Mouse (Mus musculus) kidney, embryonic 14.5 days (tissue): ENCODE measurements around the gene Surf6. TPM values are rescaled to one million over a fixed set of nuclear protein-coding genes. Genes with fewer than 3 reads are reported as not detected.
"Not testable (repeated sequence)": the region's sequence is repeated elsewhere in the genome, so short reads cannot be mapped to it uniquely, and the experiment has no call there.

Source experiments
- ATAC-seq: fragments of 200-750 bp; cut with Nextera tagmentation; 2 replicates; pipeline ENCODE4 v1.8.0; 2017; ENCODE audit warnings: moderate number of reproducible peaks, mild to moderate bottlenecking, moderate TSS enrichment, moderate library complexity; ENCODE audit not compliant: low FRiP score, low TSS enrichment
- H3K27ac ChIP-seq: fragments of 300-500 bp; sonication (generic); 2 replicates; pipeline ENCODE4 v1.5.1; 2014; ENCODE audit warnings: low read depth, mild to moderate bottlenecking, low read length, moderate library complexity, mixed read lengths
- H3K27me3 ChIP-seq: fragments of 300-500 bp; sonication (generic); 2 replicates; pipeline ENCODE4 v1.6.1; 2014; ENCODE audit warnings: mild to moderate bottlenecking, low read length; ENCODE audit not compliant: control insufficient read depth, insufficient read depth
- H3K36me3 ChIP-seq: fragments of 300-500 bp; sonication (generic); 2 replicates; pipeline ENCODE4 v1.6.1; 2014; ENCODE audit warnings: low read length, mixed read lengths; ENCODE audit not compliant: control insufficient read depth, insufficient read depth
- H3K4me1 ChIP-seq: fragments of 300-500 bp; sonication (generic); 2 replicates; pipeline ENCODE4 v1.6.1; 2014; ENCODE audit warnings: low read length, mixed read lengths; ENCODE audit not compliant: control insufficient read depth, insufficient read depth
- H3K4me2 ChIP-seq: fragments of 300-500 bp; sonication (generic); replicated peaks from 2 replicates; pipeline ENCODE4 v1.6.1; 2014; ENCODE audit warnings: low read depth, mild to moderate bottlenecking, low read length
- H3K4me3 ChIP-seq: fragments of 300-500 bp; sonication (generic); 2 replicates; pipeline ENCODE4 v1.5.1; 2014; ENCODE audit warnings: mild to moderate bottlenecking, low read length
- H3K9ac ChIP-seq: fragments of 300-500 bp; sonication (generic); 2 replicates; pipeline ENCODE4 v1.6.1; 2014; ENCODE audit warnings: low read depth, mild to moderate bottlenecking, low read length, moderate library complexity
- H3K9me3 ChIP-seq: fragments of 300-500 bp; sonication (generic); 2 replicates; pipeline ENCODE4 v1.6.1; 2016; ENCODE audit warnings: low read length; ENCODE audit not compliant: control insufficient read depth
- WGBS: fragments of 180-500 bp; shearing (Covaris S2); extraction: QIAGEN DNeasy Blood & Tissue Kit; methylation state at CpG from one replicate; pipeline ENCODE4 v1.1.7; 2014; 5-methylcytosine and 5-hydroxymethylcytosine counted together
- polyA plus RNA-seq: library from polyadenylated mRNA; unstranded; fragments of >200 nt; fragmentation: Nextera tagmentation; extraction: Ambion mirVana; gene quantifications from 2 replicates; pipeline ENCODE4 v1.2.1, GENCODE M21; 2014

Surf6 gene
- polyA plus RNA-seq, 1 experiment from 2014 or later: 19.0 TPM

DNA sequence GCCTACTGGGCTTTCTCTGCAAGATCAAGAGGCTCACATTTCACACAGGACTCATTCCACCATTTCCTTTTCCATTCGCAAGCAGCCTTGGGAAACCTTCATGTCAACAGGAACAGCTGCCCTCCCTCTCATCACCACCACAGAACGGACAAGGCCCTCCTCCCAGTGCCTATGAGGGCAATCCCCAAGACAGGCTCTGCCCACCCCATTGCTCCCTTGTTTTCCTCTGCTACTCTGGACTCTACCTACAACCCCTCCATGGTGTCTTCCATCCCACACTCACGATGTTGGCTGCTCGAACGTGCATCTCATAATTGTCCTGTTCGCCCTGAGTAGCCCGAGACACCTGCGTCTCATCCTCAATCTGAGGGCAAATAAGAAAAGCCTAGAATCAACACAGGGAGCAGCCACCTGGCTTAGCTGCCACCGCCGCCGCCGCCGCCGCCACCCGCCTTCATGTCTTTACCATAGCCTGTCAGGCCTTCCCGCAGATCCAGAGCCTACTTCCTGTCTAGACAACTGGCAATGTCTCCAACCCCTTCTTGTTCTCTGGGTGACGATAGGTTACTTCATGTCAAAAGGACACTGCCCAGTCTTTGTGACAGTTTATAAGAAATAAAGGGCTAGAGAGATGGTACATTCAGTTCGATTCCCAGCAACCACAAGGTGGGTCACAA lies 6.2 kb upstream of the Surf6 start:
- no peaks in the 10 kb centered on the region for H3K27me3 ChIP-seq
- 83% methylated on average over 18 of the region's 18 CpGs for WGBS
- H3K4me2 ChIP-seq: peak overlapping the region; percentile 79
- no peaks in the 10 kb centered on the region for H3K9me3 ChIP-seq
- peak overlapping the region; percentile 95; the same call in 1 of the 2 replicates for H3K9ac ChIP-seq
- no peak for ATAC-seq
- peak overlapping the region; percentile 87 for H3K4me3 ChIP-seq
- H3K4me1 ChIP-seq: peaks cover 17% of the 10 kb centered on the region
- no peak overlapping the region for H3K27ac ChIP-seq
- peaks cover 60% of the 10 kb centered on the region for H3K36me3 ChIP-seq

GRCm38 (mm10) chr2:26907109-26907508 lies 4.4 kb upstream of the Surf6 start:
- H3K4me2 ChIP-seq: no peak overlapping the region
- 54% methylated on average over 4 of the region's 4 CpGs for WGBS
- H3K27me3 ChIP-seq: no peaks in the 10 kb centered on the region
- H3K9me3 ChIP-seq: no peaks in the 10 kb centered on the region
- no peak overlapping the region for H3K9ac ChIP-seq
- no peak overlapping the region for H3K4me3 ChIP-seq
- H3K4me1 ChIP-seq: peaks cover 21% of the 10 kb centered on the region
- peaks cover 42% of the 10 kb centered on the region for H3K36me3 ChIP-seq
- ATAC-seq: no peak
- no peak overlapping the region for H3K27ac ChIP-seq

- peaks cover 36% of the 10 kb centered on the region for H3K36me3 ChIP-seq
- H3K9ac ChIP-seq: no peak overlapping the region
- WGBS: 94% methylated on average over 3 of the region's 3 CpGs
- no peaks in the 10 kb centered on the region for H3K27me3 ChIP-seq
- H3K9me3 ChIP-seq: no peaks in the 10 kb centered on the region
- no peak overlapping the region for H3K4me3 ChIP-seq
- no peak for ATAC-seq
- H3K4me2 ChIP-seq: no peak overlapping the region
- H3K4me1 ChIP-seq: peaks cover 22% of the 10 kb centered on the region
- H3K27ac ChIP-seq: no peak overlapping the region
Measured at GRCm38 (mm10) chr2:26906431-26906830, 3.8 kb upstream of the Surf6 start.

DNA sequence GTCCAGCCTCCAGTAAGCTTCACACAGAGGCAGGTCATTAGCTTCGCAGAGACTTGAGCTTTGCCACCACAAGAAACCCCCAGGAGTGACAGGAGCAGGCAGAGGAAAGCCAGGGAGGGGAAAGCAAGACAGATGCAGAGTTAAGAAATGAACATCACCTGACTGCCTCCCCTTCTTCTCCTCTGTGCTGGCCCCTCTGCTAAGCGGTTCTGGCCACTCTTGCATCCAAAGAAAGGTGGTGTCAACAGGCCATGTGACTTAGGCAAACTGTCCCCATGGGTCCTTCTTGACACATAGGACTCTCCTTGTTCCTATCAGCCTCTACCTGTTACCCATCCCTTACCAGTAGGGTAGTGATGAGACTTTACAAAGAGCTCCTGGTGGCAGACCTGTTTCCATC lies 3.3 kb upstream of the Surf6 start:
- no peaks in the 10 kb centered on the region for H3K27me3 ChIP-seq
- no peak overlapping the region for H3K4me3 ChIP-seq
- no peak overlapping the region for H3K27ac ChIP-seq
- 93% methylated on average over 2 of the region's 2 CpGs for WGBS
- H3K4me2 ChIP-seq: no peak overlapping the region
- H3K9ac ChIP-seq: no peak overlapping the region
- H3K4me1 ChIP-seq: peaks cover 24% of the 10 kb centered on the region
- no peaks in the 10 kb centered on the region for H3K9me3 ChIP-seq
- peaks cover 35% of the 10 kb centered on the region for H3K36me3 ChIP-seq
- ATAC-seq: no peak

DNA sequence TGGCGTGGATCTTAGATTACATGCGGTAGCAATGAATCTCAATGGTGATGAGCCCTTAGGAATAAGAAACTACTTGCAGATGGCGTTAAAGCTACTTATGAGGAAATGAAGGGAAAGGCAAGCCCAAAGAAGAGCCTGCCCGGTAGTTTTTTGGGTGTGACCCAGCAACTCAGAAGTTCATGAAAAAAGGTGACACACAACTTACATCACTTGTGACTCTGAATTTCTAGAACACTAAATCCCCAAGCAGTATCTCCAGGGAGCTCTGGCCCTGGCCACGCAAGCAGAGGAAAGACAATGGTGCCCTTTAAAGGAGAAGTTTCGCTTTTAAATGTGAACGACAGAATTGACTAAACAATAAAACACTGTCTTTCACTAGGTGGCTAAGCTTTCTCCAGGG lies 632 bp upstream of the Surf6 start:
- Histone ChIP-seq H3K9ac (peak overlapping the region; percentile 62), H3K27me3 (no peaks in the 10 kb centered on the region), H3K4me1 (peaks cover 16% of the 10 kb centered on the region; the same call in 1 of the 2 replicates), H3K4me2 (peak overlapping the region; percentile 71), H3K36me3 (peaks cover 56% of the 10 kb centered on the region), H3K4me3 (peak overlapping the region; percentile 81), H3K27ac (peak overlapping the region; percentile 76; the same call in 1 of the 2 replicates), H3K9me3 (no peaks in the 10 kb centered on the region)
- 13% methylated on average over 7 of the region's 7 CpGs for WGBS
- ATAC-seq: no peak

GRCm38 (mm10) chr2:26901834-26902400 lies 762 bp downstream of the Surf6 start:
- 3% methylated on average over 7 of the region's 7 CpGs for whole genome bisulfite sequencing
- Histone ChIP-seq H3K36me3 (peaks cover 57% of the 10 kb centered on the region), H3K27me3 (no peaks in the 10 kb centered on the region), H3K9ac (peak overlapping the region; percentile 80), H3K4me1 (peaks cover 16% of the 10 kb centered on the region; the same call in 1 of the 2 replicates), H3K4me3 (peak overlapping the region; percentile 81), H3K9me3 (no peaks in the 10 kb centered on the region), H3K27ac (peak overlapping the region; percentile 78; the same call in 1 of the 2 replicates), H3K4me2 (peak overlapping the region; percentile 71)
- ATAC-seq: no peak

DNA sequence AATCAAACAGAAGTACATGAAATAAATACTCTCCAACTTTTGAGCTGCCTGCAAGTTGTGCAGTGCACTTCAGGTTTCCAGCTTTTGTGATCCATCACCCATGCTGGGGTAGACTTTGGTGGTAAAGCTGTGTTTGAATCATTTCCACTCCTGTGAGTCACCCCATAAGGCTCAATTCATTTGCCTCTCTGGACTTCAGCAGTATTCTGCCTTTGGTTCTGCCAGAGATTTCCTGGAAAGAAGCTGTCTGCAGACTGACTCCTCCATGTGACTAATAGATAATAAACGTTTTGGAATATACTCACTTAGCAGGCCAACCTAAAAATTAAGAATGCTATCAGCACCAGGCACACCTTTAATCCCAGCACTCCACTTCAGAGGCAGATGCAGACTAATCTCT lies 1.9 kb downstream of the Surf6 start:
- H3K4me3 ChIP-seq: no peak overlapping the region
- H3K4me2 ChIP-seq: no peak overlapping the region
- no peaks in the 10 kb centered on the region for H3K9me3 ChIP-seq
- H3K27ac ChIP-seq: no peak overlapping the region
- no peak overlapping the region for H3K9ac ChIP-seq
- H3K27me3 ChIP-seq: no peaks in the 10 kb centered on the region
- peaks cover 54% of the 10 kb centered on the region for H3K36me3 ChIP-seq
- ATAC-seq: no peak
- 79% methylated on average over 1 of the region's 1 CpGs for WGBS
- H3K4me1 ChIP-seq: peaks cover 16% of the 10 kb centered on the region; the same call in 1 of the 2 replicates

DNA sequence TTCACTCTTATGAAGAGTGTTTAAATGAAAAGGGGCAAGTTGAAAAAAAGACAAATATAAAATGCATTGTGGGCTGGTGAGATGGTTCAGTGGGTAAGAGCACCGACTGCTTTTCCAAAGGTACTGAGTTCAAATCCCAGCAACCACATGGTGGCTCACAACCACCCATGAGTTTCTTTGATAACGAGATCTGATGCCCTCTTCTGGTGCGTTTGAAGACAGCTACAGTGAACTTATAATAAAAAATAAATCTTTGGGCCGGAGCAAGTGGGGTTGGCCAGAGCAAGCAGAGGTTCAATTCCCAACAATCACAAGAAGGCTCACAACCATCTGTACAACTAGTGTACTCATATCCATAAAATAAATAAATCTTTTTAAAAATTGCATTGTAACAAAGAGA lies 6.8 kb downstream of the Surf6 start:
- Histone ChIP-seq H3K9me3 (no peaks in the 10 kb centered on the region), H3K4me2 (no peak overlapping the region), H3K4me1 (no peaks in the 10 kb centered on the region), H3K9ac (no peak overlapping the region), H3K27me3 (no peaks in the 10 kb centered on the region), H3K36me3 (peaks cover 83% of the 10 kb centered on the region), H3K4me3 (no peak overlapping the region), H3K27ac (no peak overlapping the region)
- ATAC-seq: no peak
- 90% methylated on average over 4 of the region's 4 CpGs for WGBS

DNA sequence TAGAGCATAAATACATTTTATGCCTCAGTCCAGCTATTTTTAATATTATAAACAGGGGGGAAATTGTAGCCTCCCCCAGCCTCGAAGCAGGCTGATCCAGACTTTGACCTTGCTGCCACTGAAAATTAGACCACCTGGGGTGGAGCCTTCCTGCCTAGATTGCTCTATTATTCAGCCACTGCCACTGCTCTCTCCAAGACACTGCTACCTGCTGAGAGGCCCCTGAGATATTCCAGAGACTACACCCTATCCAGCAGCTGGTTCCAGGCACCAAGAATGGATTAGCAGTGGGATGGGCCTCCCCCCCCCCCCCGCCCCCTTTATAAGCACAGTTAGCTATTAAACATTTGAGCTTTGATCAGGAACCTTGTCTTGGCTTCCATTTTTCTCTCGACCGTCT lies 16.5 kb downstream of the Surf6 start:
- not testable (repeated sequence) for H3K4me3 ChIP-seq, H3K9me3 ChIP-seq, H3K27ac ChIP-seq, H3K4me1 ChIP-seq, ATAC-seq, H3K4me2 ChIP-seq, H3K27me3 ChIP-seq, H3K9ac ChIP-seq
- peaks cover 22% of the 10 kb centered on the region for H3K36me3 ChIP-seq
- WGBS: 71% methylated on average over 4 of the region's 4 CpGs
